Mouse (Mus musculus) MEL (cell line): ENCODE measurements around the gene Rab28. TPM values are rescaled to one million over a fixed set of nuclear protein-coding genes. Genes with fewer than 3 reads are reported as not detected.
A peak's percentile ranks its signal among the peaks of the same experiment; 100 is the strongest.

Experiments used
- DNase-seq: peaks from one replicate; pipeline ENCODE4 v3.0.0; 2011; ENCODE audit warnings: low read depth, low spot score
- H3K27ac ChIP-seq: 2 replicates; pipeline ENCODE4 v1.5.1; 2012; ENCODE audit warnings: low read depth, mild to moderate bottlenecking, control low read depth, low read length, moderate library complexity; ENCODE audit not compliant: control insufficient read depth
- H3K27me3 ChIP-seq, 2 experiments: fragments of 150-350 bp in 1 of 2; sonication (generic) in 1 of 2; 2 replicates each; pipeline ENCODE4 v1.6.1; 2012; ENCODE audit warnings: low read length in 2 of 2, mild to moderate bottlenecking in 2 of 2, improper control_type of control experiment in 1 of 2, moderate library complexity in 1 of 2; ENCODE audit not compliant: insufficient read depth in 2 of 2, control insufficient read depth in 1 of 2
- H3K36me3 ChIP-seq, 2 experiments: 2 replicates each; pipeline ENCODE4 v1.6.1; 2012 to 2014; ENCODE audit warnings: low read length in 2 of 2, improper control_type of control experiment in 1 of 2, inconsistent platforms in 1 of 2, mild to moderate bottlenecking in 1 of 2; ENCODE audit not compliant: insufficient read depth in 2 of 2, control insufficient read depth in 1 of 2
- H3K4me1 ChIP-seq, 2 experiments: fragments of 150-350 bp in 1 of 2; sonication (generic) in 1 of 2; 2 replicates each; pipeline ENCODE4 v1.6.1; 2012; ENCODE audit warnings: low read length in 2 of 2, improper control_type of control experiment in 1 of 2, mild to moderate bottlenecking in 1 of 2; ENCODE audit not compliant: insufficient read depth in 2 of 2, control insufficient read depth in 1 of 2
- H3K4me3 ChIP-seq, 2 experiments: fragments of 150-350 bp in 1 of 2; sonication (generic) in 1 of 2; 2 replicates each; pipeline ENCODE4 v1.5.1; 2012; ENCODE audit warnings: low read depth in 2 of 2, low read length in 2 of 2, mild to moderate bottlenecking in 2 of 2, moderate library complexity in 2 of 2, control low read depth in 1 of 2, improper control_type of control experiment in 1 of 2; ENCODE audit not compliant: control insufficient read depth in 1 of 2, insufficient read depth in 1 of 2
- H3K79me2 ChIP-seq: 2 replicates; pipeline ENCODE4 v1.6.1; 2012; ENCODE audit warnings: mild to moderate bottlenecking, low read length, moderate library complexity; ENCODE audit not compliant: control insufficient read depth, poor library complexity, insufficient read depth
- H3K9ac ChIP-seq: 2 replicates; pipeline ENCODE4 v1.6.1; 2012; ENCODE audit warnings: low read depth, mild to moderate bottlenecking, control low read depth, low read length, moderate library complexity; ENCODE audit not compliant: control insufficient read depth, poor library complexity, severe bottlenecking
- H3K9me3 ChIP-seq: fragments of 150-350 bp; sonication (generic); replicated peaks from 2 replicates; pipeline ENCODE4 v1.6.1; 2012; ENCODE audit warnings: mild to moderate bottlenecking, low read length, improper control_type of control experiment, moderate library complexity; ENCODE audit not compliant: insufficient read depth
- CTCF ChIP-seq, 3 experiments: IDR thresholded peaks in 2 of 3; conservative IDR thresholded peaks in 1 of 3; 2 replicates each; pipeline ENCODE4 v1.5.1; 2011 to 2012; ENCODE audit warnings: low read length in 3 of 3, low read depth in 2 of 3, mild to moderate bottlenecking in 2 of 3, improper control_type of control experiment in 1 of 3, inconsistent platforms in 1 of 3, mixed read lengths in 1 of 3, moderate library complexity in 1 of 3; ENCODE audit not compliant: control insufficient read depth in 1 of 3, insufficient read depth in 1 of 3, poor library complexity in 1 of 3, severe bottlenecking in 1 of 3
- JUND ChIP-seq: IDR thresholded peaks from 2 replicates; pipeline ENCODE4 v1.6.1; 2011; ENCODE audit warnings: low read depth, mild to moderate bottlenecking, improper control_type of control experiment, low read length
- MYB ChIP-seq: IDR thresholded peaks from 2 replicates; pipeline ENCODE4 v1.6.1; 2011; ENCODE audit warnings: mild to moderate bottlenecking, low read depth, low read length, improper control_type of control experiment
- NELFE ChIP-seq: IDR thresholded peaks from 2 replicates; pipeline ENCODE4 v1.6.1; 2011; ENCODE audit warnings: low read depth, low read length, improper control_type of control experiment
- RAD21 ChIP-seq: IDR thresholded peaks from 2 replicates; pipeline ENCODE4 v1.6.1; 2011; ENCODE audit warnings: mild to moderate bottlenecking, low read depth, low read length, improper control_type of control experiment
- SMC3 ChIP-seq: IDR thresholded peaks from 2 replicates; pipeline ENCODE4 v1.6.1; 2011; ENCODE audit warnings: low read depth, low read length, improper control_type of control experiment
- TBP ChIP-seq: IDR thresholded peaks from 2 replicates; pipeline ENCODE4 v1.8.0; 2011; ENCODE audit warnings: low read depth, low read length, improper control_type of control experiment
- ZMIZ1 ChIP-seq: IDR thresholded peaks from 2 replicates; pipeline ENCODE4 v1.6.1; 2012; ENCODE audit warnings: low read depth, mild to moderate bottlenecking, inconsistent platforms, low read length, improper control_type of control experiment, moderate library complexity
- ZNF384 ChIP-seq: IDR thresholded peaks from 2 replicates; pipeline ENCODE4 v1.6.1; 2012; ENCODE audit warnings: low read depth, mild to moderate bottlenecking, inconsistent platforms, low read length, improper control_type of control experiment
- polyA plus RNA-seq, 2 experiments: library from polyadenylated mRNA; stranded (reverse) in 1 of 2; unstranded in 1 of 2; fragments of >175 nt in 1 of 2; fragments of >200 nt in 1 of 2; gene quantifications; 2 replicates each; pipeline versions ENCODE4 v1.2.1 to v1.2.4; 2012; ENCODE audit warnings: low replicate concordance in 2 of 2, low read depth in 1 of 2; ENCODE audit not compliant: insufficient read length in 2 of 2, insufficient read depth in 1 of 2, missing spikeins in 1 of 2
- total RNA-seq: library from RNA; depleted of rRNA; stranded (reverse); fragments of 300-350 nt; gene quantifications from 2 replicates; pipeline ENCODE4 v1.2.3, GENCODE M21; 2012

Gene Rab28
- total and polyA plus RNA-seq, 3 experiments: 66.5 to 66.7 TPM; not detected in 1

GRCm38 (mm10) chr5:41683976-41684375 lies 24.0 kb downstream of the Rab28 start:
- no peak overlapping the region for H3K4me3 ChIP-seq
- TF ChIP-seq JUND: no peak
- peak; percentile 93 for TF ChIP-seq ZNF384
- no peak overlapping the region for H3K27ac ChIP-seq
- no peaks in the 10 kb centered on the region for H3K9me3 ChIP-seq
- no peaks in the 10 kb centered on the region for H3K27me3 ChIP-seq
- peaks cover 13 to 16% of the 10 kb centered on the region in 2 experiments for H3K36me3 ChIP-seq
- H3K9ac ChIP-seq: no peak overlapping the region
- H3K79me2 ChIP-seq: no peaks in the 10 kb centered on the region
- peak; percentile 65 for DNase-seq
- H3K4me1 ChIP-seq: no peaks in the 10 kb centered on the region; a peak in 1 of 4 replicates

- TF ChIP-seq MYB (no peak), TBP (no peak), CTCF (IDR thresholded peaks at IDR 0.05 in 2 of 3, conservative IDR thresholded peaks at IDR 0.05 in 1 of 3; ENCODE audit: control insufficient read depth in 1 of 3, insufficient read depth in 1 of 3, low read depth in 2 of 3, low read length in 3 of 3, poor library complexity in 1 of 3, severe bottlenecking in 1 of 3) (no peak), NELFE (no peak), SMC3 (no peak), RAD21 (no peak)
- TF ChIP-seq, all 39 proteins: peak for 0
- H3K27me3 ChIP-seq: no peaks in the 10 kb centered on the region
- H3K4me3 ChIP-seq: no peak overlapping the region
- H3K9me3 ChIP-seq: no peaks in the 10 kb centered on the region
- no peaks in the 10 kb centered on the region; the same call in 1 of the 2 replicates for H3K79me2 ChIP-seq
- no peak overlapping the region for H3K27ac ChIP-seq
- H3K9ac ChIP-seq: no peak overlapping the region
- no peaks in the 10 kb centered on the region for H3K4me1 ChIP-seq
- H3K36me3 ChIP-seq: peaks cover 0 to 4% of the 10 kb centered on the region in 2 experiments; a peak in 2 of 4 replicates
- no peak for DNase-seq
Observed at GRCm38 (mm10) chr5:41666012-41666411, 41.9 kb downstream of the Rab28 start.

GRCm38 (mm10) chr5:41636793-41637192 lies 71.2 kb downstream of the Rab28 start:
- DNase-seq: no peak
- H3K27ac ChIP-seq: no peak overlapping the region
- TF ChIP-seq ZNF384 (peak; percentile 92), ZMIZ1 (no peak)
- no peaks in the 10 kb centered on the region for H3K79me2 ChIP-seq
- H3K9me3 ChIP-seq: no peaks in the 10 kb centered on the region
- H3K4me3 ChIP-seq: no peak overlapping the region
- H3K36me3 ChIP-seq: peaks cover 2 to 12% of the 10 kb centered on the region in 2 experiments
- peaks cover 0 to 2% of the 10 kb centered on the region in 2 experiments; a peak in 1 of 4 replicates for H3K4me1 ChIP-seq
- no peaks in the 10 kb centered on the region for H3K27me3 ChIP-seq
- no peak overlapping the region for H3K9ac ChIP-seq
